18 mouse cellular contexts compared by ENCODE assay signal in genomic region chr19:5345297-5346131, GRCm38 (mm10). TPM values are rescaled to one million over a fixed set of nuclear protein-coding genes. Genes with fewer than 3 reads are reported as not detected.
A peak's percentile ranks its signal among the peaks of the same experiment; 100 is the strongest.
DNase-seq lines count a peak whose midpoint lies in the region; ATAC-seq and TF ChIP-seq lines count a peak whose summit lies in the region.
"Had no signal": no experiment of that assay in that cellular context is flagged by ENCODE, and none has a peak within 500 bp of the region (broad histone marks: within the 10 kb centered on the region; RNA-seq: fewer than 3 reads in every experiment).

No protein-coding gene starts in this region.

- POLR2A ChIA-PET in Patski (lab: Charles Lee): interaction anchor here (1.4 kb wide), 1 partner anchor 20 kb away, joined by 3 read pairs; no protein-coding TSS in a partner anchor

- H3K27me3 ChIP-seq in Patski: no peaks in the 10 kb centered on the region

- DNase-seq in kidney, postnatal 10 days: peak; percentile 29
- DNase-seq in kidney, adult 11 months: no peak
- DNase-seq in Patski (ENCODE audit: low read depth, low spot score): peak; percentile 83
- peak; percentile 83 to 92 for DNase-seq in heart, adult 9 months (ENCODE audit: low spot score in 2 of 2)
- peak; percentile 61 for DNase-seq in heart, postnatal 4 days
- DNase-seq in layer of hippocampus, adult 8-10 months (ENCODE audit: low spot score in 2 of 2): no peak
- DNase-seq: cerebellum, postnatal 36 days; left cerebral cortex, postnatal 4 days; liver, postnatal 0 days had no signal

- TF ChIP-seq CTCF in Patski (IDR thresholded peaks at IDR 0.05): no peak

- in situ Hi-C loops in Patski (cut with MboI; ENCODE audit: low pct_unique_long_range_greater_than_20kb): no loop called here

- peak; percentile 66 for ATAC-seq in Patski
- ATAC-seq in erythroid progenitor cell, adult 5-6 weeks (replicated peaks; ENCODE audit: low FRiP score, poor library complexity, severe bottlenecking): no peak
- ATAC-seq: activated CD4-positive, CD25-positive, alpha-beta regulatory T cell, adult 4 months; liver, postnatal 0 days had no signal

- CTCF ChIA-PET in Patski (lab: Charles Lee): interaction anchor here (2.2 kb wide), 1 partner anchor 31 kb away, joined by 5 read pairs; no protein-coding TSS in a partner anchor

RNA-seq across cellular contexts. Expression of gene Cst6, which starts 3.9 kb away (rescaled TPM):
- 1.1 TPM for polyA plus RNA-seq in Patski (2021)
- total RNA-seq in heart, postnatal 4 days (2021): 1 to 10 TPM in 1 of 2 experiments, under 1 TPM in 1; 0.81 to 3.0 TPM
- total RNA-seq in layer of hippocampus, adult 8-10 months (2022): 10 to 100 TPM; 10.8 to 18.1 (median 12.5) TPM
- 0.42 TPM in 1 of 2 replicates, not detected in the other for total RNA-seq in erythroid progenitor cell, adult 5-6 weeks (2015; ENCODE audit: low replicate concordance)
- total RNA-seq in erythroid progenitor cell, adult 5-6 weeks (2017; ENCODE audit: low replicate concordance): not detected in 2 replicates
- total RNA-seq: megakaryocyte progenitor cell, adult 5-6 weeks had no signal
- polyA plus RNA-seq: liver, postnatal 0 days had no signal

RNA-seq across cellular contexts. Expression of gene Catsper1, which starts 10.0 kb away (rescaled TPM):
- not detected for polyA plus RNA-seq in Patski (2021)
- not detected for total RNA-seq in heart, postnatal 4 days (2021)
- not detected for total RNA-seq in layer of hippocampus, adult 8-10 months (2022)
- total RNA-seq in erythroid progenitor cell, adult 5-6 weeks (2015; ENCODE audit: low replicate concordance): not detected in 2 replicates
- not detected in 2 replicates for total RNA-seq in erythroid progenitor cell, adult 5-6 weeks (2017; ENCODE audit: low replicate concordance)
- total RNA-seq: layer of hippocampus, adult 2 months; left cerebral cortex, postnatal 4 days; megakaryocyte progenitor cell, adult 5-6 weeks; monocyte, adult 5-6 weeks had no signal
- polyA plus RNA-seq: activated CD4-positive, CD25-positive, alpha-beta regulatory T cell, adult 4 months; frontal cortex, adult 2 months; liver, postnatal 0 days; small intestine, adult 2 months; stomach, embryonic 16.5 days; urinary bladder, adult 2 months had no signal

RNA-seq across cellular contexts. Expression of gene Eif1ad, which starts 21.0 kb away (rescaled TPM):
- polyA plus RNA-seq in Patski (2021): 36.7 TPM
- 10 to 100 TPM; 35.0 to 37.3 TPM for total RNA-seq in heart, postnatal 4 days (2021)
- total RNA-seq in layer of hippocampus, adult 8-10 months (2022): 10 to 100 TPM; 18.6 to 27.4 (median 23.1) TPM
- 26.0 and 27.0 TPM in 2 replicates for total RNA-seq in erythroid progenitor cell, adult 5-6 weeks (2015; ENCODE audit: low replicate concordance)
- 33.9 and 45.0 TPM in 2 replicates for total RNA-seq in erythroid progenitor cell, adult 5-6 weeks (2017; ENCODE audit: low replicate concordance)

RNA-seq across cellular contexts. Expression of gene Banf1, which starts 21.5 kb away (rescaled TPM):
- 211 TPM for polyA plus RNA-seq in Patski (2021)
- total RNA-seq in heart, postnatal 4 days (2021): 100 to 1,000 TPM; 234 to 244 TPM
- 10 to 100 TPM; 74.1 to 85.8 (median 76.2) TPM for total RNA-seq in layer of hippocampus, adult 8-10 months (2022)
- 150 and 163 TPM in 2 replicates for total RNA-seq in erythroid progenitor cell, adult 5-6 weeks (2015; ENCODE audit: low replicate concordance)
- total RNA-seq in erythroid progenitor cell, adult 5-6 weeks (2017; ENCODE audit: low replicate concordance): 29.1 and 34.9 TPM in 2 replicates

RNA-seq across cellular contexts. Expression of gene Sart1, which starts 43.0 kb away (rescaled TPM):
- polyA plus RNA-seq in Patski (2021): 75.3 TPM
- 10 to 100 TPM; 52.6 to 54.1 TPM for total RNA-seq in heart, postnatal 4 days (2021)
- 100 to 1,000 TPM; 103 to 120 (median 114) TPM for total RNA-seq in layer of hippocampus, adult 8-10 months (2022)
- total RNA-seq in erythroid progenitor cell, adult 5-6 weeks (2015; ENCODE audit: low replicate concordance): 73.4 and 90.8 TPM in 2 replicates
- total RNA-seq in erythroid progenitor cell, adult 5-6 weeks (2017; ENCODE audit: low replicate concordance): 62.2 and 94.3 TPM in 2 replicates

Comparison
In these comparisons a context has a peak if more than half of its experiments do, and no peak if none do; other contexts are left out.
1. DNase-seq: peak in kidney, postnatal 10 days (single experiment), Patski (single experiment), heart, adult 9 months (2 of 2) and heart, postnatal 4 days (single experiment); none in kidney, adult 11 months (single experiment) and layer of hippocampus, adult 8-10 months (0 of 2).